Mouse (Mus musculus) midbrain, embryonic 14.5 days (tissue): ENCODE results near the gene Bcap31. TPM values are rescaled to one million over a fixed set of nuclear protein-coding genes. Genes with fewer than 3 reads are reported as not detected.

Experiments
- ATAC-seq: fragments of 200-750 bp; cut with Nextera tagmentation; 2 replicates; pipeline ENCODE4 v1.8.0; 2017; ENCODE audit warnings: moderate number of reproducible peaks, moderate library complexity; ENCODE audit not compliant: low FRiP score, low TSS enrichment
- DNase-seq: peaks from one replicate; pipeline ENCODE4 v3.0.0-alpha.2; 2015
- H3K27ac ChIP-seq: fragments of 300-500 bp; sonication (generic); replicated peaks from 2 replicates; pipeline ENCODE4 v1.5.1; 2014; ENCODE audit warnings: mild to moderate bottlenecking, low read depth, low read length, moderate library complexity
- H3K27me3 ChIP-seq: fragments of 300-500 bp; sonication (generic); 2 replicates; pipeline ENCODE4 v1.6.1; 2014; ENCODE audit warnings: low read length, control low read depth, mixed read lengths; ENCODE audit not compliant: control insufficient read depth, insufficient read depth
- H3K36me3 ChIP-seq: fragments of 300-500 bp; sonication (generic); 2 replicates; pipeline ENCODE4 v1.6.1; 2014; ENCODE audit warnings: low read length, control low read depth; ENCODE audit not compliant: control insufficient read depth, insufficient read depth
- H3K4me1 ChIP-seq: fragments of 300-500 bp; sonication (generic); 2 replicates; pipeline ENCODE4 v1.6.1; 2014; ENCODE audit warnings: mild to moderate bottlenecking, antibody characterized with exemption, low read length, control low read depth; ENCODE audit not compliant: control insufficient read depth, insufficient read depth
- H3K4me2 ChIP-seq: fragments of 300-500 bp; sonication (generic); 2 replicates; pipeline ENCODE4 v1.6.1; 2014; ENCODE audit warnings: mild to moderate bottlenecking, low read length, moderate library complexity
- H3K4me3 ChIP-seq: fragments of 300-500 bp; sonication (generic); replicated peaks from 2 replicates; pipeline ENCODE4 v1.5.1; 2014; ENCODE audit warnings: low read depth, low read length
- H3K9ac ChIP-seq: fragments of 300-500 bp; sonication (generic); replicated peaks from 2 replicates; pipeline ENCODE4 v1.6.1; 2014; ENCODE audit warnings: mild to moderate bottlenecking, low read length, moderate library complexity
- H3K9me3 ChIP-seq: fragments of 300-500 bp; sonication (generic); 2 replicates; pipeline ENCODE4 v1.6.1; 2016; ENCODE audit warnings: low read length, control low read depth, mixed read lengths; ENCODE audit not compliant: control insufficient read depth
- WGBS: fragments of 180-500 bp; shearing (Covaris S2); extraction: QIAGEN DNeasy Blood & Tissue Kit; methylation state at CpG from one replicate; pipeline ENCODE4 v1.1.7; 2014; 5-methylcytosine and 5-hydroxymethylcytosine counted together
- polyA plus RNA-seq: library from polyadenylated mRNA; unstranded; fragments of >200 nt; fragmentation: Nextera tagmentation; extraction: Ambion mirVana; gene quantifications from 2 replicates; pipeline ENCODE4 v1.2.1, GENCODE M21; 2014

The Bcap31 gene
- polyA plus RNA-seq, 1 experiment from 2014 or later: 116 TPM

DNA sequence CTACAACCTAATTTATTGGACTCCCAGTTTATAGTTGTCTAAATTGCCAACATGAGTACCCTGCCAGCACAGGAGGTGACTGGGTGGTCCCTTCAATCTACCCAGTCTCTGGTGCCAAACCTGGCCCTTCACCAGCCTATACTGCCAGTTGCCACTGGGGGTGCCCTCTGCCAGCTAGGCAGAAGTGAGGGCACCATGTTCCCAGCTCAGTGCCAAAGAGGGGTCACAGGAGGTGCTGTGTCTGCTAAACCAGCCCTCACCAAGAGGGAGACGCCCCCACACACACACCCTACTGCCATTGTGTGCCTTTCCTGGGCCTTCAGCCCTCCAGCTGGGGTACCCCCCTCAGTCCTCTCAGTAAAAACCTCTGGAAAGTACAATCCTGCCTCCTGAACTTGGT lies 22.2 kb upstream of the Bcap31 start:
- WGBS: 56% methylated on average over 1 of the region's 1 CpGs
- ATAC-seq: no peak

GRCm38 (mm10) chrX:73730908-73731307 lies 14.9 kb upstream of the Bcap31 start:
- Histone ChIP-seq H3K4me1 (no peaks in the 10 kb centered on the region), H3K27me3 (no peaks in the 10 kb centered on the region), H3K4me2 (no peak overlapping the region), H3K36me3 (peaks cover 12% of the 10 kb centered on the region; the same call in 1 of the 2 replicates), H3K9ac (no peak overlapping the region), H3K27ac (no peak overlapping the region), H3K4me3 (no peak overlapping the region), H3K9me3 (no peaks in the 10 kb centered on the region)
- DNase-seq (no peak), ATAC-seq (no peak)
- WGBS: 54% methylated on average over 1 of the region's 1 CpGs

More for the DNA sequence above, 22.2 kb upstream of the Bcap31 start:
- no peaks in the 10 kb centered on the region for H3K9me3 ChIP-seq
- H3K4me3 ChIP-seq: no peak overlapping the region
- H3K27ac ChIP-seq: no peak overlapping the region
- H3K36me3 ChIP-seq: no peaks in the 10 kb centered on the region
- no peaks in the 10 kb centered on the region for H3K4me1 ChIP-seq
- H3K27me3 ChIP-seq: no peaks in the 10 kb centered on the region
- H3K9ac ChIP-seq: no peak overlapping the region
- DNase-seq: no peak
- no peak overlapping the region for H3K4me2 ChIP-seq

DNA sequence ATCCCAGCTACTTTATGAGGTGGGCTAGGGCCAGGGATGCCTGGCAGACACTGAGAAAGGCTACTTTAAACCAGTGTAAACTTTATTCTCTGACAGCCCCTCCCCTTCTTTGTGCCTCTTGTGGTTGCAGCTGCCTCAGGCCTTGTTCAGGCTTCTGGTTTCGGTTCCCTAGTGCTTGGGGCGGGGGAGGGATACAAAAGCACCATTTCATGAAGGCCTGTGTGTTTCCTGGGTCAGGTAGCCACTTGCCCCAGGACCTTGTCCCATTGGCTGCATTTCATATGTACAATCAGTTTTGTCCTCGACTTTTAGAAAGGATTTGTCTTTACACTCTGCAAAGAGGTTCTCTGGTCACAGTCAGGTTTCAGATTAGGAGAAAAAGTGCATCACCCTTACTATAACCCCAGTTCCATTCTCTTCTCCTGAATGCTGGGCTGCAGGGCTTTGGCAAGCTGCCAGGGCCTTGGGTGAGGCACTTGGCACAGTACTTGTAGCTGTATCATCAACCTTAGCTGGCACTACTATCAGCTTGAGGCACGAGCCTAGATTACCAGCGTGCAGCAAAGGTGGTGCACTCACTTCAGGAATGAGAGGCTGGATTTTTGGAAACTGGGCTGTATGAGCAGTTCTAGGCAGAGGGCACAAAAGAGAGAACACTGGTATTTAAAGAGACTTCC lies 2.8 kb upstream of the Bcap31 start:
- Histone ChIP-seq H3K4me1 (0 out of 2 replicates have a peak, but pooled peaks cover 9% of the 10 kb centered on the region), H3K36me3 (no peaks in the 10 kb centered on the region), H3K27me3 (no peaks in the 10 kb centered on the region), H3K9ac (no peak overlapping the region), H3K4me3 (no peak overlapping the region), H3K27ac (no peak overlapping the region), H3K4me2 (peak overlapping the region; percentile 4; the same call in 1 of the 2 replicates), H3K9me3 (no peaks in the 10 kb centered on the region)
- ATAC-seq (no peak), DNase-seq (peak; percentile 26)
- 50% methylated on average over 5 of the region's 5 CpGs for WGBS

DNA sequence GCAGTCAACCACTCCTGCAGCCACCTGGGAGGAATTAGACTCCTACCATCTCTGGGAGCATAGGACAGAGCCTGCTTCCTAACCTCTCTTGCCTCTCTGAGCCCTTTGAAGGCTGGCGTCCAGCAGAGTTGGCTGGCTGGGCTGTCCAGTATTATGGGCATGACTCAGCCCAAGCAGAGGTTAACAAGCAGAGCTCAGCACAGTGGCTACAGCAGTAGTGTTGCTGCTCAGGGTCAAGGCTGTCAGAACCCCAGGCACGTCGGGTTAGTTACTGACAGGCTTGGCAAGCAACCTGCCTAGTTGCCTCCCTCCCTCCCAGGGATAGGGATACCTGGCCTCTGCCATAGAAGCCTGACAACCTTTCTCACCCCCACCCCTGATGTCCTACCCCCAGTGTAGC lies 2.3 kb upstream of the Bcap31 start:
- Histone ChIP-seq H3K9ac (no peak overlapping the region), H3K4me1 (0 out of 2 replicates have a peak, but pooled peaks cover 9% of the 10 kb centered on the region), H3K27me3 (no peaks in the 10 kb centered on the region), H3K27ac (no peak overlapping the region), H3K4me2 (peak overlapping the region; percentile 4; the same call in 1 of the 2 replicates), H3K9me3 (no peaks in the 10 kb centered on the region), H3K4me3 (no peak overlapping the region), H3K36me3 (no peaks in the 10 kb centered on the region)
- no peak for ATAC-seq
- WGBS: 57% methylated on average over 3 of the region's 3 CpGs
- DNase-seq: no peak

DNA sequence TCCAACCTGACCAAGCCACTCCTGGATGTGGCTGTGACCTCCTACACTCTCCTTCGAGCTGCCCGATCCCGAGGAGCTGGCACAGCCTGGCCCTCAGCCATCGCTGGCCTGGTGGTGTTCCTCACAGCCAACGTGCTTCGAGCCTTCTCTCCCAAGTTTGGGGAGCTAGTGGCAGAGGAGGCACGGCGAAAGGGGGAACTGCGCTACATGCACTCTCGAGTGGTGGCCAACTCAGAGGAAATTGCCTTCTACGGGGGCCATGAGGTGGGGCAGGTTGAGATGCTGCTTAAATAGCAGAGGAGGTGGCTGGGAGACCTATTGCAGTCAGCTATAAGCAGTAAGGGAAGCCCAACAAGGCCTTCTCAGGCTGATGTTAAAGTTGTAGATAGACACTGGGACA lies 1.7 kb upstream of the Bcap31 start:
- Histone ChIP-seq H3K27me3 (no peaks in the 10 kb centered on the region), H3K36me3 (no peaks in the 10 kb centered on the region), H3K4me1 (0 out of 2 replicates have a peak, but pooled peaks cover 9% of the 10 kb centered on the region), H3K4me2 (peak overlapping the region; percentile 64), H3K4me3 (peak overlapping the region; percentile 46; the same call in 1 of the 2 replicates), H3K9ac (no peak overlapping the region), H3K9me3 (no peaks in the 10 kb centered on the region), H3K27ac (no peak overlapping the region)
- WGBS: 70% methylated on average over 11 of the region's 11 CpGs
- no peak for ATAC-seq
- DNase-seq: no peak

DNA sequence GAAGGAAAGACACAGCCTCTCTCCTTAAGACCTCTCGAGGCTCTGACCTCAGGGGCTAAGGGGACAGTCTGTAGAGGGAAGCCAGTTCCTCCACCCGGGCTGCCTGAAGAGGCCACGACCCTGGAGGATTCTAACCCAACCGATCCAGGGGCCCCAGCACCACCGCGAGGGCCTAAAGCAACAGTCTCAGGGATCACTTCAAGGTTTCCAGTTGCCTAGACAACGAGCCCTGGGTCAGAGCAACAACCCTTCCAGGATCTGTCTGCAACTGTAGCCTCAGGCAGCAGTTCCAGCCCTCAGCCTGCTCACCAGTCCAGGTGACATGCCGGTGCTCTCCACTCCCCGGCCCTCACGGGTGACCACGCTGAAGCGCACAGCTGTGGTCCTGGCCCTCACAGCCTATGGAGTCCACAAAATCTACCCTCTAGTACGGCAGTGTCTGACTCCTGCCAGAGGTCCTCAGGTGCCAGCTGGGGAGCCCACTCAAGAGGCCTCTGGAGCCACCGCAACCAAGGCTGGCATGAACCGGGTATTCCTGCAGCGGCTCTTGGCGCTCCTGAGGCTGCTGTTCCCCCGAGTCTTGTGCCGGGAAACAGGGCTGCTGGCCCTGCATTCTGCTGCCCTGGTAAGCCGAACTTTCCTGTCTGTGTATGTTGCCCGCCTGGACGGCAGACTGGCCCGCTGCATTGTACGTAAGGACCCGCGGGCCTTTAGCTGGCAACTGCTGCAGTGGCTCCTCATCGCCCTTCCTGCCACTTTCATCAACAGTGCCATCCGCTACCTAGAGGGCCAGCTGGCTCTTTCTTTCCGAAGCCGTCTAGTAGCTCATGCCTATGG lies 952 bp upstream of the Bcap31 start:
- Histone ChIP-seq H3K4me2 (peak overlapping the region; percentile 64), H3K9me3 (no peaks in the 10 kb centered on the region), H3K27me3 (no peaks in the 10 kb centered on the region), H3K36me3 (no peaks in the 10 kb centered on the region), H3K4me1 (0 out of 2 replicates have a peak, but pooled peaks cover 9% of the 10 kb centered on the region), H3K9ac (peak overlapping the region; percentile 46), H3K27ac (peak overlapping the region; percentile 77), H3K4me3 (peak overlapping the region; percentile 46)
- peak; percentile 40 for ATAC-seq
- DNase-seq: peak; percentile 36
- WGBS: 32% methylated on average over 30 of the region's 30 CpGs

DNA sequence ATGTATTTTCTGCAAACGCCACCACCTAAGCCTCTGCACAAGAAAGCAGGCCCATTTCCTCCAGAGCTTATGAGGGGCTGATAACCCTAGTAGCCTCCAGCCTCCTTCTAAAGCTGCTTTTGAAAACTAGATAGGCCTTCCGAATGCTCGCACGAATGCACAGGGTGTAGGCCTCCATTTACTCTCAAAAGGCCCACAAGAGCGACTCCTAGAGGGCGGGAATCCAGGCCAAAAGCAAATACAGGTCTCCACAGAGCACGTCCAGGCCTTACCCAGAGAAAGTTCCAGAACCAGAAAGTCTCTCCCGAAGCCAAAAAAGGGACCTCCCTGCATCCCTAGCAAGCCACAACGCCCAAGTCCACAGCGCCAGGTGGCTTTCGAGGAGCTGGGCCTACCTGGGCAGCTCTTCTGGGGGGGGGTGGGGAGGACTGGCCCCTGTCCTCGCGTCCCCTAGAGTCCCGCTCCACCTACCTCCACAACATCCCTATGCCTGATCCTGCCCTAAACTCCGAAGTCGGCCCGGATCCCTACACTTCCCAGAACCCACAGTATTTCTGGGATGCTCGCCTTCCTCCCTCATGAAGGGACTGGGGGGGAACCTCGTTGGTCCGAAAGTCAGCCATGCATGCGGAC lies 383 bp downstream of the Bcap31 start:
- peak; percentile 1; the same call in 1 of the 2 replicates for ATAC-seq
- Histone ChIP-seq H3K4me1 (0 out of 2 replicates have a peak, but pooled peaks cover 9% of the 10 kb centered on the region), H3K4me2 (peak overlapping the region; percentile 64), H3K9me3 (no peaks in the 10 kb centered on the region), H3K36me3 (no peaks in the 10 kb centered on the region), H3K27ac (0 out of 2 replicates have a peak overlapping the region, but pooled peaks have one; percentile 77), H3K9ac (peak overlapping the region; percentile 40), H3K4me3 (peak overlapping the region; percentile 46), H3K27me3 (no peaks in the 10 kb centered on the region)
- 24% methylated on average over 21 of the region's 21 CpGs for WGBS
- peak; percentile 27 for DNase-seq

- 75% methylated on average over 1 of the region's 1 CpGs for WGBS
- H3K36me3 ChIP-seq: 0 out of 2 replicates have a peak, but pooled peaks cover 10% of the 10 kb centered on the region
- DNase-seq: peak; percentile 3
Observed at GRCm38 (mm10) chrX:73700472-73700871, 15.5 kb downstream of the Bcap31 start.

More at GRCm38 (mm10) chrX:73700472-73700871, 15.5 kb downstream of the Bcap31 start:
- Histone ChIP-seq H3K4me3 (no peak overlapping the region), H3K4me2 (no peak overlapping the region), H3K9me3 (no peaks in the 10 kb centered on the region), H3K9ac (no peak overlapping the region), H3K27me3 (no peaks in the 10 kb centered on the region), H3K27ac (no peak overlapping the region), H3K4me1 (no peaks in the 10 kb centered on the region)
- no peak for ATAC-seq
